Mouse (Mus musculus) spleen, postnatal 4 days (tissue): ENCODE measurements around the gene Atp6ap1.

Experiments
- DNase-seq, 2 experiments: peaks; one replicate each; pipeline ENCODE4 v3.0.0; 2022; ENCODE audit warnings: low spot score in 2 of 2

Atp6ap1 gene

DNA sequence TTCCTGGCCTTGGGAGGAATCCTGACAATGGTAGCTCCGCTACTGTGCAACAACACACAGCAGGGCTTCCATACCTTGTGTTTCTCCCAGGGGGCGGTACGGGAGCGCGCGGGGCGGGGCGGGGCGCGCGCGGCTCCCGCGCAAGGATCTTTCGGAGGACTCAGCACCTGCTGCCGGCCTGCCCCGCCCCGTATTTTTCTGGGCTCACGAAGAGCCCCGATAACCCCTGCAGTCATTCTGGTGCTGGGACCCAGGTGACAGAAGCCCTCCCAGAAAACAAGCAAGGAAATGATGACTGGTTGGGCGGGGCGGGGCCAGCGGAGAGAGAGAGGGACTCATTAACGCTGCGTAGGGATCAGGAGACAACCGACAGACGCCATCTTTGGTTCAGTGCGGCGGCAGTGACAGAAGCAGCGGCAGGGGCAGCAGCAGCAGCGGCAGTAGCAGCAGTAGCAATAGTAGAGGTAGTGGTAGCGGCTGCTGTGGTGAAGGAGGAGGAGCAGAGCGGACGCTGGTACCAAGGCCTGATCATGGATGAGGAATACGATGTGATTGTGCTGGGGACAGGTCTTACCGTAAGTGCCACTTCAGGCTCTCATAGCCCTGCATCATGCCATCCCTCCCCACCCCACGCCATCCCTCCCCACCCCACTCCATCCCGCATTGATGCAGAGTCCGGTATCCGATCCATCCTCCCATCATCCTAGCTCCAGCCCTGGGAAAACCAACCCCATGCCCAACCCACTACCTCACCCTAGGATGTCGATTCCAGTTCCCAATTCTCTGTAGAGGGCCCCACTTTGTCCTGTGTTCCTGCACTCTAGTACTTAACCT lies 8.2 kb downstream of the Atp6ap1 start, which contains the start of gene Gdi1:
TSS of gene Gdi1 (plus strand) at position 132 of the 834 bp plus-strand sequence.
- peak; percentile 73 to 89 for DNase-seq

DNA sequence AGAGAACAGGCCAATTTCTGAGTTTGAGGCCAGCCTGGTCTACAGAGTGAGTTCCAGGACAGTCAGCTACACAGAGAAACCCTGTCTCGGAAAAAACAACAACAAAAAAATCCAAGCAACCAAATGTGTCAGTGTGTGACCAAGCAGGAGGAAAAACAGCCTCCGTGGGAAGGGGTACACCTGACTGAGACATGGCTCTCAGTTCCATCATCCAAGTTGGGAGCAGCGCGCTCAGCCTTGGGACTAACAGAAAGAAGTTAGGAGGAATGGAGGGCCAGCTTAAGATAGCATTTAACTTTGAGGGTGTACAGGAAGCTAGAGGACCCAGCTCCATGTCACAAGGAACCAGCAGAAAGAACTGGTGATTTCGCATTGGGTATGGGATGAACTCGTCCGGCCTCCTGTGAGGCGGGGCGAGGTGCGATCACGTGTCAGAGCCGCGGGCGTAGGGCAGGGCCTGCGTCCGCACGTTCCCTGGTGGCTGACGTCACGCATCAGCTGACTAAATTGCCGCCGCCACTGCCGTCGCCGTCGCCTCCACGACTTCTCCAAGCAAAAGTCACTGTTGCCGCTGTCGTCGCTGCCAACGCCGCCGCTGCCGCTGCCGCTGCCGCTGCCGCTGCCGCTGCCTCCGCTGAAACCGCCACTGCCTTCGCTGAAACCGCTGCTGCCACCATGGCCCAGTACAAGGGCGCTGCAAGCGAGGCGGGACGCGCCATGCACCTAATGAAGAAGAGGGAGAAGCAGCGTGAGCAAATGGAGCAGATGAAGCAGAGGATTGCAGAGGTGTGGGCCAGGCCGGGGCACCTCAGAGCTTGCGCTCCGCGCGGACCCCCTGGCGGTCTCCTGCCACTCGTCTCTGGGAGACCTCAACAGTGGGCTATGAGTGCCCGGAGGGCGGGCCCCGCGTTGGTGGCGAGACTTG lies 15.9 kb downstream of the Atp6ap1 start, which contains the start of gene Fam50a:
TSS of gene Fam50a (plus strand) at position 494 of the 925 bp plus-strand sequence.
- peak; percentile 85 to 90 for DNase-seq

- DNase-seq, result peak; percentile 55 to 79
Observed at GRCm38 (mm10) chrX:74328725-74329161, 31.8 kb downstream of the Atp6ap1 start, which contains the start of gene Plxna3. Gene Plxna3, plus strand, starts transcription at chrX:74329066.

DNA sequence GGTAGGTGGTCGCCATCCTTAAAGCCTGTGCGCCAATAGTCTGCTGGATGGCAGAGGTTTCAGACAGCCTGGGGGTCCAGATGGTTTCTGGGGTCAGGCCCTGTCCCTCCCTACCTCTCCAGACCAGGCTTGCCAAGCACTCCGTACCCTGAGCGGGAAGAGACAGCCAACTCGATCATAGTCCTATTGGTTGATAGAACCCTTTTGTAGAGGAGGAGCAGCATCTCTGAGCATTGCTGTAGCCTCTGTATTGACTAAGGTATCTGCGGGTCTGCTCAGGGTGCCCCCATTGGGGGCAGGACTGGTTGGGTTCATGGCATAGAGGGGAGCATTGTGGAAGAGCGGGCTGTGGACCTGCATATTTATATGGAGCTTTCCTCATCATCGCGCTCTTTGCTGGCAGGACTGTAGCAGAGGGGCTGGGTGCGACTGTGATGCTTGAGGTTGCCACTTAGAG lies 32.3 kb downstream of the Atp6ap1 start:
- DNase-seq, result no peak

- no peak for DNase-seq
Observed at GRCm38 (mm10) chrX:74330166-74330930, 33.5 kb downstream of the Atp6ap1 start.

DNA sequence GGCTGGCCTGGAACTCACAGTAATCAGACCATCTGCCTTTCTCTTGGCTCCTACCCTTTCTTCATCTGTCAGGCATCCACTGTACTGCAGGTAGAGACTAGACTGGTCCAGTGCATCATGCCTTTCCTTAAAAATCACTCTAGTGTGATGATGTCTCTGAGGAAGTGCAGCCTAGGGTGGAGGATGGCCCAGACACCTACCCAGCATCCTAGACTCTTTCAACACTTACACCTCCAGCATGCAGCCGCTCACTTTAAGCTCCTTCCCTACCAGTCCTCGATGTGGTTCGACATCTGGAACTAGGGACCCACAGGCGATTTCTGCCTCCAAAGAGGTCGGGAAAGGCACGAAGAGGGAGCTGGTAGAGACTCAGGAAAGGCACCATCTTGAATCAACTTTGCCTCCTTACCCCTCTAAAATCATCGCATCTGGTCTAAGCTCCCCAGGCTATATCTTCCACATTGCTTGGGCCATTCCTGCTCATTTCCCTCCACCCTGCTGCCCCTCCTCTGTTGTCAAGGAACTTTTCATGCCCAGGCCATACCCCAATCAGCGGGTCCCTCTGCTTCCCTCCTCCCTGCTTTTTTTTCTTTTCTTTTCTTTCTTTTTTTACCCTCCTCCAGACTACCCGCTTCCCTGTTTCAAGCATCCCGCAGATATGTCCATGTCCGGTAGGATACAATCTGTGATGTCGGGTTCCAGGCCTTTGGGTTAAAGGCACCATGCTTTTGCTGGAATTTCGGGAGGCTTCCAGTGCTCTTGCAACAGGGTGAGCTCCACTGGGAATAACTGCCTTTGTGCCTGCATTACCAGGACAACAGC lies 56.0 kb downstream of the Atp6ap1 start:
- no peak for DNase-seq

DNA sequence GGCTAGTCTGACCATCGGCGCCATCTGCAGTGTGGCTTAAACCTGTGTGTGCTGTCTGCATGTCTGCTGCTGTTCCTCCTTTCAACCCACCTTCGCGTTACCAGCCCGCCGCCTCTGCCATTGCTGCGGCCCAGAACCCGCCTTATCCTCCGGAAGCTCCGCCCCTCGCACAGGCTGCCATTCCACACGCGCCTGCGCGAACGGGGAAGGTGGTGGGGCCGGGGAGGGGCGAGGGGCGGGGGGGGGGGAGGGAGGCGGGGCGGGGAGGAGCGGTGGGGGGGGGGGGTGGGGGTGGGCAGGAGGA lies 56.5 kb downstream of the Atp6ap1 start, which contains the start of gene Lage3:
TSS of gene Lage3 (minus strand) at position 152 of the 304 bp plus-strand sequence.
- peak; percentile 79 to 86 for DNase-seq
